Mouse (Mus musculus) E14TG2a.4 (cell line): Measurements from ENCODE around the gene Mvp.

Experiments
- CTCF ChIP-seq: conservative IDR thresholded peaks from 2 replicates; pipeline ENCODE4 v1.5.1; 2014; ENCODE audit warnings: low read length
- NANOG ChIP-seq: IDR thresholded peaks from 2 replicates; pipeline ENCODE4 v1.6.1; 2014; ENCODE audit warnings: borderline replicate concordance, low read length, mixed read lengths

DNA sequence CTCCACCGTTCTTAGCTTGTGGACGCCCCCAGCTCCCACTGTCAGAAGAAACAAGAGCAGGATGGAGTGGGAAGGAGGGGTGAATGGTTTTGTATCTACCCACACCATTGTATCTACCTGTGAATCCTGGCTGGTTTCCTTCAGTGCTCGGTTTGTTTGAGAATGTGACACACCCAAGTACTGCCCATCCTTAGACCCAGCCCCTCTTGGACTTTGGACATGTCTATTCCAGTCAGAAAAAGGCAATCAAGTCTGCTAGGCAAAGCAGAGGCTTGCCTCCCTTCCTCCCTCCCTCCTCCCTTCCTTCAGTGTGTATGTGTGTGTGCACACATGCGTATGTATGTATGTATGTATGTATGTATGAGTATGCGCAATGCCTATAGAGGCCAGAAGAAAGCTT lies 10.8 kb downstream of the Mvp start:
- TF ChIP-seq CTCF (no peak), NANOG (no peak)
